Mouse (Mus musculus) MEL (cell line): ENCODE results near the gene Atp1a3. TPM values are rescaled to one million over a fixed set of nuclear protein-coding genes. Genes with fewer than 3 reads are reported as not detected.

Experiments
- DNase-seq: peaks from one replicate; pipeline ENCODE4 v3.0.0; 2011; ENCODE audit warnings: low read depth, low spot score
- H3K27ac ChIP-seq: 2 replicates; pipeline ENCODE4 v1.5.1; 2012; ENCODE audit warnings: low read depth, mild to moderate bottlenecking, control low read depth, low read length, moderate library complexity; ENCODE audit not compliant: control insufficient read depth
- H3K27me3 ChIP-seq, 2 experiments: fragments of 150-350 bp in 1 of 2; sonication (generic) in 1 of 2; 2 replicates each; pipeline ENCODE4 v1.6.1; 2012; ENCODE audit warnings: low read length in 2 of 2, mild to moderate bottlenecking in 2 of 2, improper control_type of control experiment in 1 of 2, moderate library complexity in 1 of 2; ENCODE audit not compliant: insufficient read depth in 2 of 2, control insufficient read depth in 1 of 2
- H3K36me3 ChIP-seq, 2 experiments: 2 replicates each; pipeline ENCODE4 v1.6.1; 2012 to 2014; ENCODE audit warnings: low read length in 2 of 2, improper control_type of control experiment in 1 of 2, inconsistent platforms in 1 of 2, mild to moderate bottlenecking in 1 of 2; ENCODE audit not compliant: insufficient read depth in 2 of 2, control insufficient read depth in 1 of 2
- H3K4me1 ChIP-seq, 2 experiments: fragments of 150-350 bp in 1 of 2; sonication (generic) in 1 of 2; 2 replicates each; pipeline ENCODE4 v1.6.1; 2012; ENCODE audit warnings: low read length in 2 of 2, improper control_type of control experiment in 1 of 2, mild to moderate bottlenecking in 1 of 2; ENCODE audit not compliant: insufficient read depth in 2 of 2, control insufficient read depth in 1 of 2
- H3K4me3 ChIP-seq, 2 experiments: fragments of 150-350 bp in 1 of 2; sonication (generic) in 1 of 2; 2 replicates each; pipeline ENCODE4 v1.5.1; 2012; ENCODE audit warnings: low read depth in 2 of 2, low read length in 2 of 2, mild to moderate bottlenecking in 2 of 2, moderate library complexity in 2 of 2, control low read depth in 1 of 2, improper control_type of control experiment in 1 of 2; ENCODE audit not compliant: control insufficient read depth in 1 of 2, insufficient read depth in 1 of 2
- H3K79me2 ChIP-seq: 2 replicates; pipeline ENCODE4 v1.6.1; 2012; ENCODE audit warnings: mild to moderate bottlenecking, low read length, moderate library complexity; ENCODE audit not compliant: control insufficient read depth, poor library complexity, insufficient read depth
- H3K9ac ChIP-seq: 2 replicates; pipeline ENCODE4 v1.6.1; 2012; ENCODE audit warnings: low read depth, mild to moderate bottlenecking, control low read depth, low read length, moderate library complexity; ENCODE audit not compliant: control insufficient read depth, poor library complexity, severe bottlenecking
- H3K9me3 ChIP-seq: fragments of 150-350 bp; sonication (generic); replicated peaks from 2 replicates; pipeline ENCODE4 v1.6.1; 2012; ENCODE audit warnings: mild to moderate bottlenecking, low read length, improper control_type of control experiment, moderate library complexity; ENCODE audit not compliant: insufficient read depth
- EP300 ChIP-seq, 2 experiments: IDR thresholded peaks; 2 replicates each; pipeline ENCODE4 v1.6.1; 2011; ENCODE audit warnings: improper control_type of control experiment in 2 of 2, low read length in 2 of 2, low read depth in 1 of 2, mild to moderate bottlenecking in 1 of 2
- MEF2A ChIP-seq: IDR thresholded peaks from 2 replicates; pipeline ENCODE4 v1.6.1; 2014; ENCODE audit warnings: low read depth, mild to moderate bottlenecking, inconsistent platforms, low read length, improper control_type of control experiment; ENCODE audit not compliant: poor library complexity, insufficient replicate concordance, severe bottlenecking; ENCODE audit errors: extremely low read depth
- MYC ChIP-seq: IDR thresholded peaks from 2 replicates; pipeline ENCODE4 v1.6.1; 2011; ENCODE audit warnings: low read depth, mild to moderate bottlenecking, low read length, improper control_type of control experiment, moderate library complexity
- TAL1 ChIP-seq: IDR thresholded peaks from 2 replicates; pipeline ENCODE4 v1.6.1; 2012; ENCODE audit warnings: mild to moderate bottlenecking, inconsistent platforms, low read length, moderate library complexity, mixed read lengths
- TBP ChIP-seq: IDR thresholded peaks from 2 replicates; pipeline ENCODE4 v1.8.0; 2011; ENCODE audit warnings: low read depth, low read length, improper control_type of control experiment
- TCF12 ChIP-seq: IDR thresholded peaks from 2 replicates; pipeline ENCODE4 v1.6.1; 2014; ENCODE audit warnings: low read depth, mild to moderate bottlenecking, inconsistent platforms, low read length, improper control_type of control experiment, moderate library complexity
- USF1 ChIP-seq: IDR thresholded peaks from 2 replicates; pipeline ENCODE4 v1.6.1; 2014; ENCODE audit warnings: low read depth, mild to moderate bottlenecking, inconsistent platforms, low read length, improper control_type of control experiment, moderate library complexity
- USF2 ChIP-seq, 2 experiments: IDR thresholded peaks; 2 replicates each; pipeline ENCODE4 v1.6.1; 2011 to 2012; ENCODE audit warnings: improper control_type of control experiment in 2 of 2, low read length in 2 of 2, borderline replicate concordance in 1 of 2, inconsistent platforms in 1 of 2, low read depth in 1 of 2, mild to moderate bottlenecking in 1 of 2; ENCODE audit not compliant: insufficient read depth in 1 of 2
- ZKSCAN1 ChIP-seq: IDR thresholded peaks from 2 replicates; pipeline ENCODE4 v1.6.1; 2012; ENCODE audit warnings: low read depth, mild to moderate bottlenecking, inconsistent platforms, low read length, improper control_type of control experiment, moderate library complexity
- ZMIZ1 ChIP-seq: IDR thresholded peaks from 2 replicates; pipeline ENCODE4 v1.6.1; 2012; ENCODE audit warnings: low read depth, mild to moderate bottlenecking, inconsistent platforms, low read length, improper control_type of control experiment, moderate library complexity
- polyA plus RNA-seq, 2 experiments: library from polyadenylated mRNA; stranded (reverse) in 1 of 2; unstranded in 1 of 2; fragments of >175 nt in 1 of 2; fragments of >200 nt in 1 of 2; gene quantifications; 2 replicates each; pipeline versions ENCODE4 v1.2.1 to v1.2.4; 2012; ENCODE audit warnings: low replicate concordance in 2 of 2, low read depth in 1 of 2; ENCODE audit not compliant: insufficient read length in 2 of 2, insufficient read depth in 1 of 2, missing spikeins in 1 of 2
- total RNA-seq: library from RNA; depleted of rRNA; stranded (reverse); fragments of 300-350 nt; gene quantifications from 2 replicates; pipeline ENCODE4 v1.2.3, GENCODE M21; 2012

The Atp1a3 gene
- total and polyA plus RNA-seq, 3 experiments: 0.19 to 3.5 TPM; not detected in 1

- H3K9me3 ChIP-seq: no peaks in the 10 kb centered on the region
- DNase-seq: no peak
- no peak overlapping the region for H3K4me3 ChIP-seq
- H3K9ac ChIP-seq: no peak overlapping the region
- no peaks in the 10 kb centered on the region; a peak in 1 of 4 replicates for H3K27me3 ChIP-seq
- no peak for TF ChIP-seq MYC
- TF ChIP-seq TCF12: no peak
- no peak for TF ChIP-seq TAL1
- no peak for TF ChIP-seq ZMIZ1
- no peaks in the 10 kb centered on the region for H3K79me2 ChIP-seq
- no peaks in the 10 kb centered on the region for H3K4me1 ChIP-seq
- no peak overlapping the region for H3K27ac ChIP-seq
- H3K36me3 ChIP-seq: no peaks in the 10 kb centered on the region
Observed at GRCm38 (mm10) chr7:25003291-25003690, 2.5 kb downstream of the Atp1a3 start.

GRCm38 (mm10) chr7:25000711-25001110 lies 5.0 kb downstream of the Atp1a3 start:
- no peaks in the 10 kb centered on the region for H3K36me3 ChIP-seq
- no peak overlapping the region for H3K27ac ChIP-seq
- TF ChIP-seq USF1 (no peak), TBP (no peak), ZKSCAN1 (no peak), TAL1 (no peak), MEF2A (no peak)
- DNase-seq: no peak
- H3K27me3 ChIP-seq: no peaks in the 10 kb centered on the region; a peak in 2 of 4 replicates
- H3K9ac ChIP-seq: no peak overlapping the region
- no peaks in the 10 kb centered on the region for H3K4me1 ChIP-seq
- no peaks in the 10 kb centered on the region for H3K79me2 ChIP-seq
- no peaks in the 10 kb centered on the region for H3K9me3 ChIP-seq
- H3K4me3 ChIP-seq: no peak overlapping the region

- Histone ChIP-seq H3K79me2 (no peaks in the 10 kb centered on the region), H3K9me3 (no peaks in the 10 kb centered on the region), H3K27ac (no peak overlapping the region), H3K27me3 (no peaks in the 10 kb centered on the region; a peak in 2 of 4 replicates), H3K4me3 (no peak overlapping the region), H3K36me3 (no peaks in the 10 kb centered on the region), H3K4me1 (no peaks in the 10 kb centered on the region), H3K9ac (no peak overlapping the region)
- TF ChIP-seq EP300 (IDR thresholded peaks at IDR 0.05; ENCODE audit: low read depth in 1 of 2, low read length in 2 of 2): no peak
- TF ChIP-seq USF2 (IDR thresholded peaks at IDR 0.05; ENCODE audit: borderline replicate concordance in 1 of 2, insufficient read depth in 1 of 2, low read depth in 1 of 2, low read length in 2 of 2): no peak
- DNase-seq: no peak
Observed at GRCm38 (mm10) chr7:25000211-25000610, 5.5 kb downstream of the Atp1a3 start.
